Mouse (Mus musculus) midbrain, postnatal 0 days (tissue): ENCODE data around the gene Katnbl1. TPM values are rescaled to one million over a fixed set of nuclear protein-coding genes. Genes with fewer than 3 reads are reported as not detected.

Experiments
- ATAC-seq: fragments of 200-750 bp; cut with Nextera tagmentation; 2 replicates; pipeline ENCODE4 v1.8.0; 2017; ENCODE audit warnings: moderate number of reproducible peaks, mild to moderate bottlenecking, moderate TSS enrichment, moderate library complexity; ENCODE audit not compliant: low FRiP score
- DNase-seq: peaks from one replicate; pipeline ENCODE4 v3.0.0-alpha.2; 2015; ENCODE audit warnings: low spot score
- H3K27ac ChIP-seq: fragments of 300-500 bp; sonication (generic); 2 replicates; pipeline ENCODE4 v1.5.1; 2014; ENCODE audit warnings: low read depth, mild to moderate bottlenecking, low read length, mixed read lengths
- H3K27me3 ChIP-seq: fragments of 300-500 bp; sonication (generic); 2 replicates; pipeline ENCODE4 v1.6.1; 2014; ENCODE audit warnings: low read length, control low read depth, mixed read lengths; ENCODE audit not compliant: insufficient read depth
- H3K36me3 ChIP-seq: fragments of 300-500 bp; sonication (generic); 2 replicates; pipeline ENCODE4 v1.6.1; 2014; ENCODE audit warnings: low read length, control low read depth, mixed read lengths; ENCODE audit not compliant: insufficient read depth
- H3K4me1 ChIP-seq: fragments of 300-500 bp; sonication (generic); 2 replicates; pipeline ENCODE4 v1.6.1; 2014; ENCODE audit warnings: mild to moderate bottlenecking, control low read depth, antibody characterized with exemption, low read length, mixed read lengths; ENCODE audit not compliant: insufficient read depth
- H3K4me2 ChIP-seq: fragments of 300-500 bp; sonication (generic); 2 replicates; pipeline ENCODE4 v1.6.1; 2014; ENCODE audit warnings: low read depth, mild to moderate bottlenecking, low read length, mixed read lengths; ENCODE audit not compliant: poor library complexity, severe bottlenecking
- H3K4me3 ChIP-seq: fragments of 300-500 bp; sonication (generic); 2 replicates; pipeline ENCODE4 v1.5.1; 2014; ENCODE audit warnings: low read depth, mild to moderate bottlenecking, low read length, moderate library complexity
- H3K9ac ChIP-seq: fragments of 300-500 bp; sonication (generic); replicated peaks from 2 replicates; pipeline ENCODE4 v1.6.1; 2014; ENCODE audit warnings: mild to moderate bottlenecking, low read length, moderate library complexity, mixed read lengths; ENCODE audit not compliant: poor library complexity, severe bottlenecking
- H3K9me3 ChIP-seq: fragments of 300-500 bp; sonication (generic); 2 replicates; pipeline ENCODE4 v1.6.1; 2016; ENCODE audit warnings: low read length, control low read depth
- CTCF ChIP-seq: IDR thresholded peaks from 2 replicates; pipeline ENCODE4 v1.5.1; 2016; ENCODE audit warnings: antibody characterized with exemption, mild to moderate bottlenecking
- WGBS: fragments of 180-500 bp; shearing (Covaris S2); extraction: QIAGEN DNeasy Blood & Tissue Kit; methylation state at CpG from one replicate; pipeline ENCODE4 v1.1.7; 2014; 5-methylcytosine and 5-hydroxymethylcytosine counted together
- polyA plus RNA-seq: library from polyadenylated mRNA; unstranded; fragments of >200 nt; fragmentation: Nextera tagmentation; extraction: Ambion mirVana; gene quantifications from 2 replicates; pipeline ENCODE4 v1.2.1, GENCODE M21; 2015
- total RNA-seq: library from RNA; depleted of rRNA; stranded (reverse); fragments of >200 nt; gene quantifications from 2 replicates; pipeline ENCODE4 v1.2.3, GENCODE M21; 2014

Katnbl1 gene
- total and polyA plus RNA-seq, 2 experiments from 2014 or later, result 15.1 to 20.1 TPM

DNA sequence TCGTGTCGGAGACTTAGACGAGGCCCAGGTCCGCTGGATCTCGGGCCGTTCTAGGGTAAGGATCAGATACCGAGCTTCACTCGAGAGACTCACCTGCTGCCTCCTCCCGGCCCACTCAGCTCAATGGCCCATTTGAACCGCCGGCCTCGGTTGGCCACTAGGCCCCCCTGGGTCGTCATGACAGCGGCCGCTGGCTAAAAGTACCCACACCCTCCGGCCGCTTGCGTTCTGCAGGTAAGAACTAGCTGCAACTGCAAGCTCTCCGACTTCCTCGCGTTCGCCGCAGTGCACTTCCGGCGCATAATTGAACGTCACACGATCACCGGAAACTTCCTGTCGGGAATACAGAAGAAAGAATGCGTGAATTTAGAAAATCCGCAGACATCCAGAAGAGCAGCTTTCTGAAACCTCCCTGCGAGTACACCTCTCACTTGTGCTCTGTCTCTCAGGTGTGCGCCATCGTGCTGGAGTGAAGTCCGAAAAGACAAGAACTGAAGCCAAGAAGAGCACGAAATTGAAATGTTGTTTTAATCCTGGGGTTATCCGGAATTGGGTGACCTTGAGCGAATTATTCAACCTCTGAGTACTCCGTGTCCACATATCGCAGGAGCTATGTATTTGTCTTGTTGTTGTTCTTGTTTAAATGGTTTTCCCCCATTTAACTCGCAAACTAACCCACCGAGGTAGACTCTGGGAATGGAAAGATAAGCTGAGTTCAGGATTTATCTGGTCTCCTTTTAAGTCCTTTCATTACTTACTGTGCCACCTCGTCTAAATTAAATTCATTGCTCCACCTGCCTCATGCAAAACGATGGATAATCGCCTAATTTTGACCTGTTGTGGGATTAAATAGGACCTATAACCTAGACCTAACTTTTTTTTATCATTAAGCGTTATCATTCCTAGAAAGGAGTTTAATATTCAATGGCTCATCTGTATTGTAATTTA is 11.0 kb upstream of the Katnbl1 start, which contains the start of gene Emc4:
Gene Emc4, minus strand, starts transcription at position 302 of the 948 bp plus-strand sequence.
- peak; percentile 92 for ATAC-seq
- H3K27ac ChIP-seq, result peak within 1 kb of the TSS; percentile 68
- peak within 1 kb of the TSS; percentile 86 for H3K4me3 ChIP-seq
- peak within 1 kb of the TSS; percentile 82 for H3K9ac ChIP-seq
- 1% methylated on average over 46 of the region's 46 CpGs for WGBS
- H3K4me2 ChIP-seq, result peak within 1 kb of the TSS; percentile 91
- DNase-seq, result peak; percentile 95
- no peaks in the 10 kb centered on the region for H3K27me3 ChIP-seq
- H3K9me3 ChIP-seq, result no peaks in the 10 kb centered on the region
- 0 out of 2 replicates have a peak, but pooled peaks have one; percentile 23 for TF ChIP-seq CTCF
- peaks cover 13% of the 10 kb centered on the region; the same call in 1 of the 2 replicates for H3K36me3 ChIP-seq
- H3K4me1 ChIP-seq, result no peaks in the 10 kb centered on the region

DNA sequence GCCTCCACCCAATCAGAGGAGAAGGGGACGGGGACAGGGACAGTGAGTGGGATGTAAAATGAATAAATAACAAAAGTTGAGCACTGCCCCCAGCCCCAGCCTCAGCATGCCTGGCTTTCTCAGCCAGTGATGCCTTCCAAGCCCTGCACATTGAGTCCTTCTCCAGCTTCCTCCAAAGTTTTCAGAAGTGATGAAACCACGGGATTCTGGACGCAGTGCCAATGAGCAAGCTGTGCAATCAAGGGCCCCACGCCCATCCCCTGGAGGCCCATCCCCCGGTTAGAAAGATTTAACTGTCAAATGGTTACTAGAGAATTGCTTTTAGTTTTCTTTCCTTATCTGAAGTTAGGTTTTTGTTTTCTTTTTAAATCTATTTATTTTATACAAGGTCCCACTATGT is 9.1 kb upstream of the Katnbl1 start:
- TF ChIP-seq CTCF, result no peak
- Histone ChIP-seq H3K9me3 (no peaks in the 10 kb centered on the region), H3K36me3 (no peaks in the 10 kb centered on the region), H3K4me2 (no peak overlapping the region), H3K4me1 (no peaks in the 10 kb centered on the region), H3K9ac (no peak overlapping the region), H3K27ac (no peak overlapping the region), H3K4me3 (no peak overlapping the region), H3K27me3 (no peaks in the 10 kb centered on the region)
- 67% methylated on average over 5 of the region's 5 CpGs for WGBS
- ATAC-seq (no peak), DNase-seq (no peak)

DNA sequence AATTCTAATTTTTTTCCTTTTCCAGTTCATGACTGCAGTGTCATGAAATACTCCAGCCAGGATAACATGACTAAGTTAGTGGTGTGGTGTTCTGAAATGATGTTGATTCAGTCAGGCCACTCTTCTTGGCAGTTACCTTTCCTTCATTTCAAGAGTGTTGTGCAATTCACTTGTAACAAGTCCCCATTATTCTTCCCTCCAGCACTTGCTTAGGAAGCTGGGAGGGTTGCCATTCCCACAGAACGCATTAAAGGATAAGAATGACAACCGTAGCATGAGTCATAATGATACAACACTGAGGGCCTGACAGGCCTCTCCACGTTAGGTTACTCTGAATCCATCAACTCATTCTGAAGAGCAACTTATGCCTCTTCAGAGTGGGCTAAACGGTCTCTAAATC is 5.9 kb upstream of the Katnbl1 start:
- H3K9me3 ChIP-seq, result no peaks in the 10 kb centered on the region
- WGBS, result 23% methylated on average over 4 of the region's 4 CpGs
- H3K4me2 ChIP-seq, result no peak overlapping the region
- H3K4me3 ChIP-seq, result no peak overlapping the region
- no peak for ATAC-seq
- no peak overlapping the region for H3K9ac ChIP-seq
- no peaks in the 10 kb centered on the region for H3K4me1 ChIP-seq
- H3K27me3 ChIP-seq, result no peaks in the 10 kb centered on the region
- no peaks in the 10 kb centered on the region for H3K36me3 ChIP-seq
- DNase-seq, result peak; percentile 6
- TF ChIP-seq CTCF, result no peak
- H3K27ac ChIP-seq, result no peak overlapping the region

DNA sequence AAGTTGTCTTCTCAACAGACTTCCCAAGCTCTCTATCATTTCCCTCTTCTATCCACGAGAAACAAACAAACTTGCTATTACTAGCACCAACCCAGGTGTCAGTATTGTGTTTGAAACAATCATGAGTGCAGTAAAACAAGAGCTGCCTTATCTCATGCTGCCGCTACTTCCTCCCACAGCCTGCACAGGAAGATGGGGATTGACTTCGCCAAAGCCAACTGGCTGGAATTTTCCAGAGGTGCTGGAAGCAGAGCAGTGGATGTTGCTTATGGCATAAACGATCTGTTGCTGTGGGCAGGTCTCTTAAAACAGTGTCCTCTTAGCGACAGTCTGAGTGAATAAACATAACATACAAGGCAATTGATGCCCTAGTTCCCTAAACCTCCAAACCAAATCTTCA is 4.4 kb upstream of the Katnbl1 start:
- H3K27ac ChIP-seq, result no peak overlapping the region
- H3K36me3 ChIP-seq, result no peaks in the 10 kb centered on the region
- no peaks in the 10 kb centered on the region for H3K9me3 ChIP-seq
- H3K9ac ChIP-seq, result no peak overlapping the region
- DNase-seq (no peak), ATAC-seq (no peak)
- H3K27me3 ChIP-seq, result no peaks in the 10 kb centered on the region
- H3K4me3 ChIP-seq, result no peak overlapping the region
- no peak for TF ChIP-seq CTCF
- H3K4me2 ChIP-seq, result no peak overlapping the region
- WGBS, result 72% methylated on average over 5 of the region's 5 CpGs
- H3K4me1 ChIP-seq, result no peaks in the 10 kb centered on the region

DNA sequence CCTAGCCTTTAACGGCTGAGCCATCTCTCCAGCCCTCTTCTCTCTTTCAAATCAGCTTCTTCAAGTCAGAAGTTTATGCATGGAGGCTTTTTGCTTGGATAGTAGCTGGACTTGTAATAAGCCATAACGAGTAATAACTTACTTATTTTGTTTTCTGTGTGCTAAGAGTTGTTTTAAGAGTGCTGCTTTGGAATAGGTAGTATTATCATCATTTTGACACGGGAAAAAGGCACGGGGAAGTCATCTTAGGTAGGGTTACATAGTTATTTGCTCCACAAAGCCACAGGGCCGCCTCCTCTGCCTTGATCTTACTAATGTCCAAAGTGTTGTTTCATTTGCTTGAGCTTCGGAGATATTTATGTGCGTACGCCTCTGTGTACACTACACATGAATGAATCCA is 1.1 kb downstream of the Katnbl1 start:
- Histone ChIP-seq H3K9me3 (no peaks in the 10 kb centered on the region), H3K9ac (peak overlapping the region; percentile 94), H3K27me3 (no peaks in the 10 kb centered on the region), H3K4me3 (peak overlapping the region; percentile 96), H3K4me1 (no peaks in the 10 kb centered on the region), H3K36me3 (no peaks in the 10 kb centered on the region), H3K4me2 (peak overlapping the region; percentile 48), H3K27ac (no peak overlapping the region)
- TF ChIP-seq CTCF, result no peak
- no peak for ATAC-seq
- WGBS, result 47% methylated on average over 8 of the region's 8 CpGs
- no peak for DNase-seq

DNA sequence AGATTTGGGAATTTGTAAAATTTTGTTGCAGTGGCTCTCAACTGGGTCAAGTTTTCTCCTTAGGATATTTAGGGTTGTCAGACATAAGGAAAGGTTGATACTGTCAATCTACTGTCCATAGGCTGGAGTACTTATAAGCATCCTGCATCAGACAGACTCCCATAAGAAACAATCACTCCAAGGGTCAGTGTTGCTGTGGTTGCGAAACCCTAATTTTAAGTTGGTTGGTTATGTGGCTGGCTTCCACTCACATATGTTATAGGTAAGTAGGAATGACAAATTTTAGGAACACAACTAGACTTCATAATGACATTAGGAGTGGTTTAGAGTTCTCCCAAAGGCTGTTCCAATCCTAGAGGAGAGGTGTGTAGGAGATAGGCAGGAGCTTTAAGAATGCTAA is 2.2 kb downstream of the Katnbl1 start:
- no peak for TF ChIP-seq CTCF
- no peaks in the 10 kb centered on the region for H3K27me3 ChIP-seq
- H3K4me2 ChIP-seq, result no peak overlapping the region
- no peak overlapping the region for H3K4me3 ChIP-seq
- ATAC-seq (no peak), DNase-seq (no peak)
- H3K36me3 ChIP-seq, result no peaks in the 10 kb centered on the region
- WGBS, result 100% methylated on average over 1 of the region's 1 CpGs
- H3K9ac ChIP-seq, result no peak overlapping the region
- no peak overlapping the region for H3K27ac ChIP-seq
- no peaks in the 10 kb centered on the region for H3K9me3 ChIP-seq
- H3K4me1 ChIP-seq, result no peaks in the 10 kb centered on the region
